Mouse (Mus musculus): ENCODE data around the gene Fkbp4. TPM values are rescaled to one million over a fixed set of nuclear protein-coding genes. Genes with fewer than 3 reads are reported as not detected.

The Fkbp4 gene
- polyA plus RNA-seq, 1 experiment from 2014 or later, result 601 TPM

DNA sequence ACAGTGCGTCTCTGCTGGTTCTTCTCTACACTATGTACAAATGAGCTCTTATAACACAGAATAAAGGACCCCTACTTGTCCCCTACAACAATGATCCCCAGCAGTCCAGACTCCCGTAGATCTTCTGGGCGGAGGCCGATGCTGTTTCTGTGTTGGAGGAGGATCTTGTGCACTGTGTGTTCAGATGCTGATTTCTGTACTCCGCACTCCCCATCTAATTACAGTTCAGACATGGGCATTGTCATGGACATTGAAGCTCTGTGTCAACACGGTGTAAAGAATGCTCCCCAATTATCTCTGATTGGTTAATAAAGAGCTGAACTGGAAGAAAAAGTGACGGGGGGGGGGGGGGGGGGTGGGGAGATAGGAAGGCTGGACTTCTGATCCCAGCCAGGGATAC lies 27.6 kb upstream of the Fkbp4 start:
- Histone ChIP-seq H3K9me3 (ENCODE audit: control insufficient read depth, low read length) (no peaks in the 10 kb centered on the region), H3K36me3 (ENCODE audit: control insufficient read depth, insufficient read depth, low read length) (no peaks in the 10 kb centered on the region), H3K27me3 (ENCODE audit: control insufficient read depth, insufficient read depth, low read length) (no peaks in the 10 kb centered on the region), H3K4me1 (replicated peaks; ENCODE audit: control insufficient read depth, insufficient read depth, low read length) (peaks cover 4% of the 10 kb centered on the region; the same call in 1 of the 2 replicates), H3K9ac (ENCODE audit: low read length) (no peak overlapping the region), H3K4me3 (ENCODE audit: low read depth, low read length) (no peak overlapping the region), H3K27ac (ENCODE audit: low read depth, low read length) (no peak overlapping the region), H3K4me2 (ENCODE audit: low read depth, low read length, severe bottlenecking) (no peak overlapping the region)
- 41% methylated on average over 6 of the region's 7 CpGs for WGBS
- DNase-seq (ENCODE audit: low spot score), result no peak
- ATAC-seq (replicated peaks; ENCODE audit: low FRiP score), result peak; percentile 60

DNA sequence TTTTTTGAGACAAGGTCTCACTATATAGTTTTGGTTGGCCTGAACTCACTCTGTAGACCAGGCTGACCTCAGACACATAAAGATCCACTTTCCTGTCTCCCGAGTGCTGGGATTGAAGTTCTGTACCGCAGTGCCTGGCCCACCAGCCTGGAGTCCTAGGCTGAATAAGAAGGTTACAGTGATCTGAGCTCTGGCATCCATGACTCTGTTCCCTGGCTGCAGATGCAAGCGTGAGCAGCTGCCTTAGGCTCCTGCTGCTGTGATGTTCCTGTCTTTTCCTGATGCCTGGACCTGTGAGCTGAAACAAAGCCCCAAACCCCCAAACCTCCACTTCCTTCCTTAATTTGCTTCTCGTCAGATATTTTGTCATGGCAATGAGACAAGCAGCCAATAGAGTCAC lies 26.5 kb upstream of the Fkbp4 start:
- H3K27me3 ChIP-seq (ENCODE audit: control insufficient read depth, insufficient read depth, low read length), result no peaks in the 10 kb centered on the region
- no peak for DNase-seq (ENCODE audit: low spot score)
- H3K27ac ChIP-seq (ENCODE audit: low read depth, low read length), result no peak overlapping the region
- ATAC-seq (replicated peaks; ENCODE audit: low FRiP score), result no peak
- 89% methylated on average over 4 of the region's 4 CpGs for WGBS
- no peak overlapping the region for H3K4me2 ChIP-seq (ENCODE audit: low read depth, low read length, severe bottlenecking)
- H3K36me3 ChIP-seq (ENCODE audit: control insufficient read depth, insufficient read depth, low read length), result no peaks in the 10 kb centered on the region
- H3K4me3 ChIP-seq (ENCODE audit: low read depth, low read length), result no peak overlapping the region
- peaks cover 4% of the 10 kb centered on the region; the same call in 1 of the 2 replicates for H3K4me1 ChIP-seq (replicated peaks; ENCODE audit: control insufficient read depth, insufficient read depth, low read length)
- no peak overlapping the region for H3K9ac ChIP-seq (ENCODE audit: low read length)
- no peaks in the 10 kb centered on the region for H3K9me3 ChIP-seq (ENCODE audit: control insufficient read depth, low read length)

DNA sequence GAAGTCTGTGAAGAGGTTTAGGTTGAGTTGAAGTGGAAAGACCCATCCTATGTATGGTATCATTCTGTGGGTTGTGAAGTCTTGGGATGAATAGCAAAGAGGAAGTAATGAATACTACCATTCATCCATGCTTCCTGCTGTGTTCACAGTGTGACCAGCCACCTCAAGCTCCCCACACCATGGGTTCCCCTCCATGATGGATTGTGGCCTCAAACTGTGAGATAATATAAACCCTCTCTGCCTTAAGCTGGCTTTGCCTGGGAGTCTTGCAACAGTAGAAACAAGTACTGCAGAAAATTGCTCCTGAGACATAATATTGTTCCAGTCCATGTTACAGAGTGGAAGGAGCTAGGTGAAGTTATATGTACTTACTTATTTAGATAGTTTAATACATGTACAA lies 23.1 kb upstream of the Fkbp4 start:
- Histone ChIP-seq H3K4me3 (ENCODE audit: low read depth, low read length) (no peak overlapping the region), H3K36me3 (ENCODE audit: control insufficient read depth, insufficient read depth, low read length) (no peaks in the 10 kb centered on the region), H3K4me1 (replicated peaks; ENCODE audit: control insufficient read depth, insufficient read depth, low read length) (peaks cover 4% of the 10 kb centered on the region; the same call in 1 of the 2 replicates), H3K27ac (ENCODE audit: low read depth, low read length) (no peak overlapping the region), H3K9me3 (ENCODE audit: control insufficient read depth, low read length) (no peaks in the 10 kb centered on the region), H3K4me2 (ENCODE audit: low read depth, low read length, severe bottlenecking) (no peak overlapping the region), H3K9ac (ENCODE audit: low read length) (no peak overlapping the region), H3K27me3 (ENCODE audit: control insufficient read depth, insufficient read depth, low read length) (no peaks in the 10 kb centered on the region)
- DNase-seq (ENCODE audit: low spot score) (no peak), ATAC-seq (replicated peaks; ENCODE audit: low FRiP score) (no peak)

DNA sequence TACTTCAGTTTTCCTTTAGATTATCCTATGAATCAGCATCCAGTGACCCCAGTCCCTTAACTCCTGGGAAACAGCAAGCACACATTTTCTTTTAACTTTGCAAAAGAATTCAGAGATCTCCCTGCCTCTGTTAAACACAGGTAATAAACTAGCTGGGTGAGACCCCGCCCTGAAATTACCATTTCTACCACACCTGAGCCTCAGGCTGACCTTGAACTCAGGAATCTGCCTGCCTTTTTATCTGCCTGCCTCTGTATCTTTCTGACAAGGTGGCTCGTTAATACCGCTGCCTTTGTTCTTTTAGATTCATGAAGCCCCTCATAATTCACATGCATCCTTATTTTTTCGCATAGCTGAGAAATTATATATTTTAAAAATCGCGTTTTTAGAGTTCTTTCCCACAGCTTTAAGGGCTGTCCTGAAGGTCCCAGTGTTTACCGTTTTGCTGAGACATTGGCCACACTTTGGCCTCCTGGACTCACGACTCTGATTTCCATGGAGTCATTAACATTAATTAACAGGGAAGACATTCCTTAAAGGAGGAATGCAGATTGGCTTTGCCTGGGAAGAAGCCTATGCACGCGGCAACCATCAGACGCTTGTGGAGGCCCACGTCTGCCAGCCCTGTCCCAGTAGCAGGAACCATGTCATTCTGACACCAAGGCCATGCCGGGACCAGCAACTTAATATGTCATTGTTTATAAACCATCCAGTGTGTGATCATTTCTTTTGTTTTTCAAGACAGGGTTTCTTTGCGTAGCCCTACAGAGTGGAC lies 22.4 kb upstream of the Fkbp4 start:
- no peak overlapping the region for H3K4me3 ChIP-seq (ENCODE audit: low read depth, low read length)
- H3K9me3 ChIP-seq (ENCODE audit: control insufficient read depth, low read length), result no peaks in the 10 kb centered on the region
- DNase-seq (ENCODE audit: low spot score) (no peak), ATAC-seq (replicated peaks; ENCODE audit: low FRiP score) (no peak)
- WGBS, result 82% methylated on average over 14 of the region's 14 CpGs
- H3K27ac ChIP-seq (ENCODE audit: low read depth, low read length), result no peak overlapping the region
- H3K27me3 ChIP-seq (ENCODE audit: control insufficient read depth, insufficient read depth, low read length), result no peaks in the 10 kb centered on the region
- no peaks in the 10 kb centered on the region for H3K36me3 ChIP-seq (ENCODE audit: control insufficient read depth, insufficient read depth, low read length)
- H3K9ac ChIP-seq (ENCODE audit: low read length), result no peak overlapping the region
- H3K4me1 ChIP-seq (replicated peaks; ENCODE audit: control insufficient read depth, insufficient read depth, low read length), result peaks cover 3% of the 10 kb centered on the region; the same call in 1 of the 2 replicates
- H3K4me2 ChIP-seq (ENCODE audit: low read depth, low read length, severe bottlenecking), result no peak overlapping the region

DNA sequence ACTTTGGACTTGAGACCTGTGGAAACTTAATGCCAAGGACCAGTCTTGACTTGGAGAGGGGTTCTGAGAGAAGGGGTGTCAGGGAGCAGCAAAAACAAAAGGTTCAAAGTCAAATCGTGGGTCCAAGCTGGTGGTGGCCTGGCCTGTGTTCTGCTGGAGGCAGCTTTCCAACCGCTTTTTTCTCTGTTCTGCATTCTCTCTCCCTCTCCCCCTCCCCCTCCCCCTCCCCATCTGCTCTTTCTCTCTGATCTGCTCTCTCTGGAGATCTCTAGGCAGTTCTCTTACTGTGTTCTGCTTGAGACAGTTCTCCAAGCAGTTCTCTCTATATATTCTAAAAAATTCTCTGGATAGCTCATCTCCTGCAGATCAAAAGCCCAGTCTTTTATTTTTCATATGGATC lies 21.8 kb upstream of the Fkbp4 start:
- WGBS, result 37% methylated on average over 2 of the region's 2 CpGs
- ATAC-seq (replicated peaks; ENCODE audit: low FRiP score), result no peak

DNA sequence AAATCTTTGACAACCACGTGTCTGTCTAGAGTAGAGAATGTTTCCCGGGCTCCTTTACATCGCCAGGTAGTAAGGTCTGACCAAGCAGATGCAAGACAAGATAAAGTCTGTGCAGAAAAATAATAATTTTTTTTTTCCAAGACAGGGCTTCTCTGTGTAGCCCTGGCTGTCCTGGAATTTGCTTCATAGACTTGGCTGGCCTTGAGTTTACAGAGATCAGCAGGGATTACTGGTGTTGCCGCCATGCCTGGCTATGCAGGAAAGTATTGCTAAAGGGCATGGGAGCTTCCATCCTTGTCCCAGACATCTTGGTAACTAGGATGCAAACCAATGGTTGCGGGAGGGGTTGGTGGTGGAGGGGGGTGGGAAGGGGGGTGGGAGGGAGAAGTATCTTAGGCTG lies 18.7 kb upstream of the Fkbp4 start:
- Histone ChIP-seq H3K4me1 (replicated peaks; ENCODE audit: control insufficient read depth, insufficient read depth, low read length) (no peaks in the 10 kb centered on the region), H3K4me2 (ENCODE audit: low read depth, low read length, severe bottlenecking) (no peak overlapping the region), H3K4me3 (ENCODE audit: low read depth, low read length) (no peak overlapping the region), H3K27ac (ENCODE audit: low read depth, low read length) (no peak overlapping the region), H3K9ac (ENCODE audit: low read length) (no peak overlapping the region), H3K36me3 (ENCODE audit: control insufficient read depth, insufficient read depth, low read length) (no peaks in the 10 kb centered on the region), H3K27me3 (ENCODE audit: control insufficient read depth, insufficient read depth, low read length) (no peaks in the 10 kb centered on the region), H3K9me3 (ENCODE audit: control insufficient read depth, low read length) (no peaks in the 10 kb centered on the region)
- DNase-seq (ENCODE audit: low spot score), result no peak
- 89% methylated on average over 5 of the region's 5 CpGs for WGBS
- ATAC-seq (replicated peaks; ENCODE audit: low FRiP score), result no peak

More for the DNA sequence above, 21.8 kb upstream of the Fkbp4 start:
- H3K9me3 ChIP-seq (ENCODE audit: control insufficient read depth, low read length), result no peaks in the 10 kb centered on the region
- H3K36me3 ChIP-seq (ENCODE audit: control insufficient read depth, insufficient read depth, low read length), result no peaks in the 10 kb centered on the region
- H3K27ac ChIP-seq (ENCODE audit: low read depth, low read length), result no peak overlapping the region
- no peaks in the 10 kb centered on the region for H3K4me1 ChIP-seq (replicated peaks; ENCODE audit: control insufficient read depth, insufficient read depth, low read length)
- H3K4me3 ChIP-seq (ENCODE audit: low read depth, low read length), result no peak overlapping the region
- H3K9ac ChIP-seq (ENCODE audit: low read length), result no peak overlapping the region
- H3K27me3 ChIP-seq (ENCODE audit: control insufficient read depth, insufficient read depth, low read length), result no peaks in the 10 kb centered on the region
- no peak overlapping the region for H3K4me2 ChIP-seq (ENCODE audit: low read depth, low read length, severe bottlenecking)
- no peak for DNase-seq (ENCODE audit: low spot score)

DNA sequence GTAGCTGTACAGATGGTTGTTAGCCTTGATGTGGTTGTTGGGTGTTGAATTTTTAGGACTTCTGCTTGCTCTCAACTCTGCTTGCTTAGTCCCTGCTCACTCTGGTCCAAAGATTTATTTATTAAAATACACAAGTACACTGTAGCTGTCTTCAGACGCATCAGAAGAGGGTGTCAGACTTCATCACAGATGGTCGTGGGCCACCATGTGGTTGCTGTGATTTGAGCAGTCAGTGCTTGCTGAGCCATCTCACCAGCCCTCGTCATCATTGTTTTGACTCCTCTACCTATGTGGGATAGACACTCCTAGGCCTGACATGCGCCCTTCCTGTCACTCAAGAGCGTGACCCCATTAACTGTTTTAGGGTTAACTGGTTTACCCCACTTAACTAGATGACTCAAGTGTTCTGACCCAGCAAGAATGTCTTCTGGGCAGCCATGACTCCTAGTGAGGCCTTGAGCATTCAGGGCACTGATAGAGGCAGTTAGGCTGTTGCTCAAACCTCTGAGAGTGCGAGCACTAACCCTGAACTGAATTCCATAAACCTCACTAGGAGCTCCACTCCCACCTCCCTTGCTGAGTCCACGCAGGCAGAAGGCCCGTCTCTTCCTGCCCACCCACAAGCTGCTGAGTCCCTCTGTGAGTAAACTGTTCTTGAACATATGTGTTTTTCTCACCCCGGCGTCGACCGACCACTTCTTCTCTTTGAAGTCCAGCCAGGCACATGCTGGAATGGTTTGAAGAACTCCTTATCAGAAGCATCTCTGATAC lies 17.5 kb upstream of the Fkbp4 start:
- ATAC-seq (replicated peaks; ENCODE audit: low FRiP score) (no peak), DNase-seq (ENCODE audit: low spot score) (no peak)
- Histone ChIP-seq H3K4me3 (ENCODE audit: low read depth, low read length) (no peak overlapping the region), H3K27me3 (ENCODE audit: control insufficient read depth, insufficient read depth, low read length) (no peaks in the 10 kb centered on the region), H3K36me3 (ENCODE audit: control insufficient read depth, insufficient read depth, low read length) (no peaks in the 10 kb centered on the region), H3K4me1 (replicated peaks; ENCODE audit: control insufficient read depth, insufficient read depth, low read length) (no peaks in the 10 kb centered on the region), H3K9ac (ENCODE audit: low read length) (no peak overlapping the region), H3K9me3 (ENCODE audit: control insufficient read depth, low read length) (no peaks in the 10 kb centered on the region), H3K4me2 (ENCODE audit: low read depth, low read length, severe bottlenecking) (no peak overlapping the region), H3K27ac (ENCODE audit: low read depth, low read length) (no peak overlapping the region)
- 89% methylated on average over 12 of the region's 12 CpGs for WGBS

DNA sequence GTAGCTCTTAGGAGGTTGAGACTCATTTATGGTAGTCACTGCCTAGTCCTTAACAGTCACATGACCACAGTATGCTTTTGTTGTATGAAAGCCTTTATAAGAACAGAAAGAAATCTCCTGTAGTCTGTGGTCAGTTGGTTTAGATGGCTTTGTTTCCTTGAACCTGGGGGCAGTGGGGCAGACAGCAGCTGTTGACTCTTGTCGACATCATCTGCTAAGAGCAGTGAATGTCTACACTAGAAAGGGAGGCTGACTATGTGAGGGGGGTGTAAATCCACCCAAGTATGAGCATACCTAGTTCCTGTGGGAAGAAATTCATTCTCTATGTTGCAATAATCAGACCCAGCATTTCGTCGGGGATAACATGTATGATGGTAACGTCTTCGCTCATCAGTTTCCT lies 8.6 kb upstream of the Fkbp4 start:
- Histone ChIP-seq H3K4me1 (replicated peaks; ENCODE audit: control insufficient read depth, insufficient read depth, low read length) (no peaks in the 10 kb centered on the region), H3K4me3 (ENCODE audit: low read depth, low read length) (no peak overlapping the region), H3K27me3 (ENCODE audit: control insufficient read depth, insufficient read depth, low read length) (no peaks in the 10 kb centered on the region), H3K4me2 (ENCODE audit: low read depth, low read length, severe bottlenecking) (no peak overlapping the region), H3K9ac (ENCODE audit: low read length) (no peak overlapping the region), H3K27ac (ENCODE audit: low read depth, low read length) (no peak overlapping the region), H3K36me3 (ENCODE audit: control insufficient read depth, insufficient read depth, low read length) (no peaks in the 10 kb centered on the region), H3K9me3 (ENCODE audit: control insufficient read depth, low read length) (no peaks in the 10 kb centered on the region)
- DNase-seq (ENCODE audit: low spot score) (peak; percentile 14), ATAC-seq (replicated peaks; ENCODE audit: low FRiP score) (no peak)
- 94% methylated on average over 5 of the region's 5 CpGs for WGBS
